Mouse (Mus musculus) midbrain, postnatal 0 days (tissue): ENCODE results near the gene Cyp3a57. TPM values are rescaled to one million over a fixed set of nuclear protein-coding genes. Genes with fewer than 3 reads are reported as not detected.

Source experiments
- ATAC-seq: fragments of 200-750 bp; cut with Nextera tagmentation; 2 replicates; pipeline ENCODE4 v1.8.0; 2017; ENCODE audit warnings: moderate number of reproducible peaks, mild to moderate bottlenecking, moderate TSS enrichment, moderate library complexity; ENCODE audit not compliant: low FRiP score
- DNase-seq: peaks from one replicate; pipeline ENCODE4 v3.0.0-alpha.2; 2015; ENCODE audit warnings: low spot score
- H3K27ac ChIP-seq: fragments of 300-500 bp; sonication (generic); 2 replicates; pipeline ENCODE4 v1.5.1; 2014; ENCODE audit warnings: low read depth, mild to moderate bottlenecking, low read length, mixed read lengths
- H3K27me3 ChIP-seq: fragments of 300-500 bp; sonication (generic); 2 replicates; pipeline ENCODE4 v1.6.1; 2014; ENCODE audit warnings: low read length, control low read depth, mixed read lengths; ENCODE audit not compliant: insufficient read depth
- H3K36me3 ChIP-seq: fragments of 300-500 bp; sonication (generic); 2 replicates; pipeline ENCODE4 v1.6.1; 2014; ENCODE audit warnings: low read length, control low read depth, mixed read lengths; ENCODE audit not compliant: insufficient read depth
- H3K4me1 ChIP-seq: fragments of 300-500 bp; sonication (generic); 2 replicates; pipeline ENCODE4 v1.6.1; 2014; ENCODE audit warnings: mild to moderate bottlenecking, control low read depth, antibody characterized with exemption, low read length, mixed read lengths; ENCODE audit not compliant: insufficient read depth
- H3K4me2 ChIP-seq: fragments of 300-500 bp; sonication (generic); 2 replicates; pipeline ENCODE4 v1.6.1; 2014; ENCODE audit warnings: low read depth, mild to moderate bottlenecking, low read length, mixed read lengths; ENCODE audit not compliant: poor library complexity, severe bottlenecking
- H3K4me3 ChIP-seq: fragments of 300-500 bp; sonication (generic); 2 replicates; pipeline ENCODE4 v1.5.1; 2014; ENCODE audit warnings: low read depth, mild to moderate bottlenecking, low read length, moderate library complexity
- H3K9ac ChIP-seq: fragments of 300-500 bp; sonication (generic); replicated peaks from 2 replicates; pipeline ENCODE4 v1.6.1; 2014; ENCODE audit warnings: mild to moderate bottlenecking, low read length, moderate library complexity, mixed read lengths; ENCODE audit not compliant: poor library complexity, severe bottlenecking
- H3K9me3 ChIP-seq: fragments of 300-500 bp; sonication (generic); 2 replicates; pipeline ENCODE4 v1.6.1; 2016; ENCODE audit warnings: low read length, control low read depth
- CTCF ChIP-seq: IDR thresholded peaks from 2 replicates; pipeline ENCODE4 v1.5.1; 2016; ENCODE audit warnings: antibody characterized with exemption, mild to moderate bottlenecking
- WGBS: fragments of 180-500 bp; shearing (Covaris S2); extraction: QIAGEN DNeasy Blood & Tissue Kit; methylation state at CpG from one replicate; pipeline ENCODE4 v1.1.7; 2014; 5-methylcytosine and 5-hydroxymethylcytosine counted together
- polyA plus RNA-seq: library from polyadenylated mRNA; unstranded; fragments of >200 nt; fragmentation: Nextera tagmentation; extraction: Ambion mirVana; gene quantifications from 2 replicates; pipeline ENCODE4 v1.2.1, GENCODE M21; 2015
- total RNA-seq: library from RNA; depleted of rRNA; stranded (reverse); fragments of >200 nt; gene quantifications from 2 replicates; pipeline ENCODE4 v1.2.3, GENCODE M21; 2014; rRNA removed

Gene Cyp3a57
- total and polyA plus RNA-seq, 2 experiments from 2014 or later, result not detected

- DNase-seq (no peak), ATAC-seq (no peak)
- no peaks in the 10 kb centered on the region for H3K4me1 ChIP-seq
- no peaks in the 10 kb centered on the region for H3K27me3 ChIP-seq
- no peak overlapping the region for H3K27ac ChIP-seq
- no peak overlapping the region for H3K9ac ChIP-seq
- H3K4me2 ChIP-seq, result no peak overlapping the region
- no peaks in the 10 kb centered on the region for H3K36me3 ChIP-seq
- no peak for TF ChIP-seq CTCF
- no peak overlapping the region for H3K4me3 ChIP-seq
- peaks cover 32% of the 10 kb centered on the region; the same call in 1 of the 2 replicates for H3K9me3 ChIP-seq
Measured at GRCm38 (mm10) chr5:145431004-145431403, 85.9 kb downstream of the Cyp3a57 start.

GRCm38 (mm10) chr5:145433688-145434087 is 88.6 kb downstream of the Cyp3a57 start:
- ATAC-seq, result no peak
- 56% methylated on average over 1 of the region's 1 CpGs for WGBS

More at GRCm38 (mm10) chr5:145433688-145434087, 88.6 kb downstream of the Cyp3a57 start:
- H3K27ac ChIP-seq, result no peak overlapping the region
- no peaks in the 10 kb centered on the region for H3K36me3 ChIP-seq
- H3K27me3 ChIP-seq, result no peaks in the 10 kb centered on the region
- H3K4me3 ChIP-seq, result no peak overlapping the region
- H3K4me2 ChIP-seq, result no peak overlapping the region
- H3K4me1 ChIP-seq, result no peaks in the 10 kb centered on the region
- peaks cover 30% of the 10 kb centered on the region; the same call in 1 of the 2 replicates for H3K9me3 ChIP-seq
- no peak for DNase-seq
- no peak for TF ChIP-seq CTCF
- H3K9ac ChIP-seq, result no peak overlapping the region

Other genes with a start within 250 kb of the Cyp3a57 start
- gene Arpc1b, start 231.1 kb upstream of the Cyp3a57 start, total RNA-seq, result 32.4 TPM in 2 replicates
- 53.7 and 56.0 TPM in 2 replicates for gene Arpc1b, start 231.1 kb upstream of the Cyp3a57 start, polyA plus RNA-seq
- gene Pdap1, start 205.0 kb upstream of the Cyp3a57 start, total RNA-seq, result 47.7 TPM in 2 replicates
- 120 and 141 TPM in 2 replicates for gene Pdap1, start 205.0 kb upstream of the Cyp3a57 start, polyA plus RNA-seq
- gene Bud31, start 204.9 kb upstream of the Cyp3a57 start, total RNA-seq, result 80.7 and 98.1 TPM in 2 replicates
- 151 and 158 TPM in 2 replicates for gene Bud31, start 204.9 kb upstream of the Cyp3a57 start, polyA plus RNA-seq
- gene Ptcd1, start 178.2 kb upstream of the Cyp3a57 start, total RNA-seq, result 27.9 and 28.5 TPM in 2 replicates
- gene Ptcd1, start 178.2 kb upstream of the Cyp3a57 start, polyA plus RNA-seq, result 20.3 and 20.6 TPM in 2 replicates
- gene Cpsf4, start 178.1 kb upstream of the Cyp3a57 start, total RNA-seq, result 44.4 and 47.3 TPM in 2 replicates
- 40.1 and 40.7 TPM in 2 replicates for gene Cpsf4, start 178.1 kb upstream of the Cyp3a57 start, polyA plus RNA-seq
- 123 and 139 TPM in 2 replicates for gene Atp5j2, start 153.2 kb upstream of the Cyp3a57 start, total RNA-seq
- gene Atp5j2, start 153.2 kb upstream of the Cyp3a57 start, polyA plus RNA-seq, result 634 and 667 TPM in 2 replicates
- gene Zkscan14, start 143.4 kb upstream of the Cyp3a57 start, total RNA-seq, result 6.6 and 11.1 TPM in 2 replicates
- gene Zkscan14, start 143.4 kb upstream of the Cyp3a57 start, polyA plus RNA-seq, result 9.9 and 11.1 TPM in 2 replicates
- gene Zkscan5, start 140.7 kb upstream of the Cyp3a57 start, total RNA-seq, result 17.7 and 19.4 TPM in 2 replicates
- gene Zkscan5, start 140.7 kb upstream of the Cyp3a57 start, polyA plus RNA-seq, result 12.8 and 13.3 TPM in 2 replicates
- 24.0 and 36.9 TPM in 2 replicates for gene Zfp655, start 113.6 kb upstream of the Cyp3a57 start, total RNA-seq
- 23.1 and 25.6 TPM in 2 replicates for gene Zfp655, start 113.6 kb upstream of the Cyp3a57 start, polyA plus RNA-seq
- 18.5 and 24.6 TPM in 2 replicates for gene Zscan25, start 64.8 kb upstream of the Cyp3a57 start, total RNA-seq
- gene Zscan25, start 64.8 kb upstream of the Cyp3a57 start, polyA plus RNA-seq, result 0.83 and 0.93 TPM in 2 replicates
- gene Cyp3a16, start 124.4 kb downstream of the Cyp3a57 start, total RNA-seq, result not detected in 2 replicates
- not detected in 2 replicates for gene Cyp3a16, start 124.4 kb downstream of the Cyp3a57 start, polyA plus RNA-seq
- gene Cyp3a41b, start 239.5 kb downstream of the Cyp3a57 start, total RNA-seq, result not detected in 2 replicates
- not detected in 2 replicates for gene Cyp3a41b, start 239.5 kb downstream of the Cyp3a57 start, polyA plus RNA-seq